Mouse (Mus musculus) mammary gland, adult 2 months (tissue): ENCODE results near the gene Sepsecs. TPM values are rescaled to one million over a fixed set of nuclear protein-coding genes. Genes with fewer than 3 reads are reported as not detected.

Experiments
- polyA plus RNA-seq: library from polyadenylated mRNA; depleted of rRNA; stranded (reverse); fragments of >200 nt; gene quantifications from 2 replicates; pipeline ENCODE4 v1.2.3, GENCODE M21; 2012; ENCODE audit warnings: low replicate concordance; rRNA removed

Sepsecs gene
- polyA plus RNA-seq, result 2.7 and 8.1 TPM in 2 replicates

GRCm38 (mm10) chr5:52669426-52670191 lies at the start of gene Sepsecs:
Gene Sepsecs, minus strand, starts transcription at chr5:52669708.

Other genes with a start within 250 kb of the Sepsecs start
- 1.2 and 1.4 TPM in 2 replicates for gene Ccdc149, start 198.2 kb downstream of the Sepsecs start, polyA plus RNA-seq
- gene Lgi2, start 103.2 kb downstream of the Sepsecs start, polyA plus RNA-seq, result 1.3 and 1.7 TPM in 2 replicates
- gene Pi4k2b, start 71.9 kb upstream of the Sepsecs start, polyA plus RNA-seq, result 7.2 and 15.9 TPM in 2 replicates
- 4.7 and 7.2 TPM in 2 replicates for gene Zcchc4, start 105.7 kb upstream of the Sepsecs start, polyA plus RNA-seq
- gene Anapc4, start 164.3 kb upstream of the Sepsecs start, polyA plus RNA-seq, result 9.5 and 29.5 TPM in 2 replicates